Mouse (Mus musculus): Measurements from ENCODE around the gene Agmat.
A peak's percentile ranks its signal among the peaks of the same experiment; 100 is the strongest.

The Agmat gene

GRCm38 (mm10) chr4:141746578-141747346 is at the start of gene Agmat:
Gene Agmat (plus strand): TSS chr4:141746672.
- no peak for DNase-seq (ENCODE audit: low read depth, low spot score)

GRCm38 (mm10) chr4:141704625-141705024 is 41.8 kb upstream of the Agmat start:
- DNase-seq (ENCODE audit: low read depth, low spot score): no peak

GRCm38 (mm10) chr4:141705331-141705730 is 41.1 kb upstream of the Agmat start:
- no peak for DNase-seq (ENCODE audit: low read depth, low spot score)

- no peak for DNase-seq (ENCODE audit: low read depth, low spot score)
Observed at GRCm38 (mm10) chr4:141708005-141708404, 38.5 kb upstream of the Agmat start.

GRCm38 (mm10) chr4:141708971-141709370 is 37.5 kb upstream of the Agmat start:
- no peak for DNase-seq (ENCODE audit: low read depth, low spot score)

- DNase-seq (ENCODE audit: low read depth, low spot score): no peak
Observed at GRCm38 (mm10) chr4:141711250-141711649, 35.2 kb upstream of the Agmat start.

GRCm38 (mm10) chr4:141713598-141714142 is 32.8 kb upstream of the Agmat start:
- no peak for DNase-seq (ENCODE audit: low read depth, low spot score)

- DNase-seq (ENCODE audit: low read depth, low spot score): no peak
Observed at GRCm38 (mm10) chr4:141715027-141715426, 31.4 kb upstream of the Agmat start.

- no peak for DNase-seq (ENCODE audit: low read depth, low spot score)
Observed at GRCm38 (mm10) chr4:141717633-141718032, 28.8 kb upstream of the Agmat start.

- no peak for DNase-seq (ENCODE audit: low read depth, low spot score)
Observed at GRCm38 (mm10) chr4:141719304-141719703, 27.2 kb upstream of the Agmat start.

- no peak for DNase-seq (ENCODE audit: low read depth, low spot score)
Observed at GRCm38 (mm10) chr4:141720761-141721523, 25.5 kb upstream of the Agmat start.

GRCm38 (mm10) chr4:141721961-141722360 is 24.5 kb upstream of the Agmat start:
- DNase-seq (ENCODE audit: low read depth, low spot score): no peak

- peak; percentile 55 for DNase-seq (ENCODE audit: low read depth, low spot score)
Observed at GRCm38 (mm10) chr4:141722731-141723672, 23.5 kb upstream of the Agmat start, which contains the start of gene Ddi2. Gene Ddi2 (minus strand): TSS chr4:141723419.

- DNase-seq (ENCODE audit: low read depth, low spot score): no peak
Observed at GRCm38 (mm10) chr4:141723673-141724068, 22.8 kb upstream of the Agmat start.

GRCm38 (mm10) chr4:141724594-141724993 is 21.9 kb upstream of the Agmat start:
- DNase-seq (ENCODE audit: low read depth, low spot score): no peak

GRCm38 (mm10) chr4:141725277-141725676 is 21.2 kb upstream of the Agmat start:
- no peak for DNase-seq (ENCODE audit: low read depth, low spot score)

- no peak for DNase-seq (ENCODE audit: low read depth, low spot score)
Observed at GRCm38 (mm10) chr4:141725738-141726137, 20.7 kb upstream of the Agmat start.

- DNase-seq (ENCODE audit: low read depth, low spot score): no peak
Observed at GRCm38 (mm10) chr4:141729266-141729665, 17.2 kb upstream of the Agmat start.

- no peak for DNase-seq (ENCODE audit: low read depth, low spot score)
Observed at GRCm38 (mm10) chr4:141730401-141730800, 16.1 kb upstream of the Agmat start.

- no peak for DNase-seq (ENCODE audit: low read depth, low spot score)
Observed at GRCm38 (mm10) chr4:141731766-141732165, 14.7 kb upstream of the Agmat start.

- peak; percentile 91 for DNase-seq (ENCODE audit: low read depth, low spot score)
Observed at GRCm38 (mm10) chr4:141734446-141735205, 11.8 kb upstream of the Agmat start.

Data from WW6 (cell line).